Mouse (Mus musculus): ENCODE results near the gene Hopx.
A peak's percentile ranks its signal among the peaks of the same experiment; 100 is the strongest.
"Not testable (repeated sequence)": the region's sequence is repeated elsewhere in the genome, so short reads cannot be mapped to it uniquely, and the experiment has no call there.

Hopx gene

GRCm38 (mm10) chr5:77099997-77100380 is 14.9 kb downstream of the Hopx start:
- DNase-seq (ENCODE audit: low read depth) = no peak

DNA sequence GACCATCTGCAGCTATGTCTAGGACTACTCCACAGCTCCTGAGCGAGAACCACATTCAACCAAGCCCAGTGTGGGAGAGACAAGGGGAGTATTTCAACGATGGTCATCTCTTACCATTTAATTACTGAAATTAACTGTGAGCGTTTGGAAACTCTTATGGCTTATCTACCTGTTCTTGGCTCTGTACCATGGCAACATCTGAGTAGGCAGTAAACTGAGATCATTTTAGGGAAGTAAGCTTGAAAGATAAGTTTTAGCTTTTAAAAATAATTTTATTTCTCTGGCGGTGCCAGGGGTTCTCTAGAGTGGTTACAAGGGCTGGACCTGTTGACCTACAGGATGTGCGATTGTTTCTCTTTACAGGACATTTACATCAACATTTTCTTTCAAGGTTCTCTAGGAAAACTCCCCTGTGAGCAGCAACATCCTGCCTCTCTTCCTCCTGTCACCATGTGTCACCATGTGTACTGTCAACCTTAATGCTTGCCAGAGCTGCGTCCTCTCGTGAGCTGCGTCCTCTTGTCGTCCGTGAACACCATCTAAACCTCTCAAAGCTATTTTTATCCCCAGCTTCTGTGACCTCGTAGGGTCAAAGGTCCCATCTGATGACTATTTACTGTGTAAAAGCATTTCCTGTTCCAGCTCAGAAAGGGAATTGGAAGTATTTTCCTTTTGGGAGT is 15.5 kb downstream of the Hopx start:
- DNase-seq (ENCODE audit: low read depth) = no peak

- DNase-seq (ENCODE audit: low read depth) = no peak
These were observed 16.0 kb downstream of the Hopx start for GRCm38 (mm10) chr5:77098874-77099273.

DNA sequence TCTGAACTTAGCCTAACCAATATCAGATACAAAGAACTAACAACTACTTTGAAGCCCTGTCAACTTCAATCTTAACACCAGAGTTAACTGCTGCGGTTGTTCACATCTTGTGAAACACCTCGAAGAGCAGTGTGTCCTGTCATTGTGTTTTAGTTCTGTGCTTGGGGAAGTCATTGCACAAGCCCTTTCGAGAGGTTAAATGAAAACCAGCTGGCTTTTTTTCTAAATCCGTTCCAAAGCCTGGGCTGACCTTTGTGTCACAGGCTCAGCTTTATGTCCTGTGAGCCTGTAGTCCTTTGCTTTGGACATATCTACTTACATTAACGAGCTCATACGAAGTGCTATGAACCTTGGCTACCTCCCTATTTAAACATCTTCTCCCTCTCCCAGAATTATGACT is 17.2 kb downstream of the Hopx start:
- DNase-seq (ENCODE audit: low read depth) = no peak

- not testable (repeated sequence) for DNase-seq (ENCODE audit: low read depth)
These were observed 18.7 kb downstream of the Hopx start for GRCm38 (mm10) chr5:77096194-77096593.

DNA sequence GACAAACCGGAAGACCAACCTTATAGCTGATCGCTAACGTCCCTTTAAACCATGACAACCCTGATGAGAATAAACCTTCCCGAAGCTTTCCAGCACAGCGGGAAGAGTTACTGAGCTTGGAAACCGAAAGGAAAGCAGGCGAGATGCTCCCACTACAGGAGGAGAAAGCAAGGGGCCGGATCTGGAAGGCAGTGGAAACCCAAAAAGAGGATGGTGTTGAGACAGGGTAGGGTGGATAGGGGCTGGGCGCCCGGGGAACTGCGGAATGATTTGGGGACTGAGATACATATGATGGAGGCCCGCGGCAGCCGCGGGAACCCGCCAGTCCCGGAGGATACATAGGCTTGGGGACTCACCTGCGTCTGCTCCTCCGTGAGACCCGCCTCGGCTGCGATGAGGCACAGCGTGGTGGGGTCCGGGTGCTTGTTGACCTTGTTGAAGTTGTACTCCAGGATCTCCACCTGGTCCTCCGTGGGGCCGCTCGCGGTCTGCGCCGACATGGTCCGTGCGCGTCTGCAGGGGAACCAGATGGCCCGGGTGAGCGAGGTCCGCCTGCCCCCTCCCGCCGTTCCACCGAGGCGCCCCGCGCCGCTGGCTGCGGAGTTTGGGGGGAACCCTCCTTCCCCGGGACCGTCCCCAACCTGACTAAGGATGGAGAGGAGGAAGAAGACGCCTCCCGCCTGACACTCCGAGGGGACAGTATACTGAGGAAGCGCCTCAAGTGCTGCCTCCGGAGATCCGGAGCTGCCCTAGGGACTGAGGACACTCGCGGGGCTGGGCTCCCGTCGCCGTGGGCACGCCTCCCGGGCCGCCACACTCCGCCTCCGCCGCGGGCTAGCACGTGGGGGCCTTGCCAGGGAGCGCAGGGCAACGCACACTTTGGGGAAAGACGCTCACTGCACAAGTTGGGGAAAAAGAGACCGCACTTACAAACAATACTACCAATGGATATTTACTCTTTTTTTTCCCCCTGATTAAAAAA is 20.1 kb downstream of the Hopx start:
- DNase-seq (ENCODE audit: low read depth) = peak; percentile 70

GRCm38 (mm10) chr5:77093961-77094360 is 21.0 kb downstream of the Hopx start:
- peak; percentile 11 for DNase-seq (ENCODE audit: low read depth)

DNA sequence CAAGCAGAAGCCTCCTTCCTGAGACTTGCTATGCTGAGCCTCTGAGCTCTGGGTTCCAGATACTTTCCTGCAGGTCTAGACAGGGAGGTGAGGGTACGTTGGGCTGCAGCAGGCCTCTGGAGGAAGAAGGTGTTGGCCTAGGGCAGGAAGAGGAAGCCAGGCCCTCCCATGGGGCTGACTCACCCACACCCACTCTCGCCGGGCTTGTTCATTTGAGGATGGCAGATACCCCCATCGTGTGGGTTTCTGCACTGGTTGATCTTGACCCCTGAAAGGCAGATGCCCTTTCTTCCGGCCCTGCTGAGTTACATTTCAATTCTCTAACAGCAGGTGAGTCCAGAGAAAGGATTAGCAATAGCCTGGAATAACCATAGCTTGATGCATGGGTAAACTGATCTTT is 22.4 kb downstream of the Hopx start:
- DNase-seq (ENCODE audit: low read depth) = peak; percentile 18

DNA sequence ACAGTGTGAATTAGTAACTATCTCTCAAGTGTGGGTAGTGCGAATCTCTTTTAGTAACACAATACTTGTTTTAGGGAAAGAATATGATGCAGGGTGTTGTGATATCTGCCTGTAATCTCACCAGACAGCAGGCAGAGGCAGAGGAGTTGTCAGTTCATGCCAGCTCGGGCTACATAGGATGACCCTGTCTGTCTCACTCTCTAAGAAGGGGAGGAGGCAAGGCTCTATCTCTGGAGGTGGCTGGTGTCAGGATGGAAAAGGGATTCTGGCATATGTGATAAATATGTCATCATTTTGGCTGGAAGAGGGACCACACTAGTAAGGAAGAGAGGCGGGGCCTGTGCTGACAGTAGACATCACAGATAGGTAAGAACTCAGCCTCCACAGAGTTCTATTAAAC is 23.0 kb downstream of the Hopx start:
- DNase-seq (ENCODE audit: low read depth) = peak; percentile 8

GRCm38 (mm10) chr5:77090521-77091096 is 24.3 kb downstream of the Hopx start:
- DNase-seq (ENCODE audit: low read depth) = no peak

- DNase-seq (ENCODE audit: low read depth) = no peak
These were observed 25.0 kb downstream of the Hopx start for GRCm38 (mm10) chr5:77089901-77090300.

DNA sequence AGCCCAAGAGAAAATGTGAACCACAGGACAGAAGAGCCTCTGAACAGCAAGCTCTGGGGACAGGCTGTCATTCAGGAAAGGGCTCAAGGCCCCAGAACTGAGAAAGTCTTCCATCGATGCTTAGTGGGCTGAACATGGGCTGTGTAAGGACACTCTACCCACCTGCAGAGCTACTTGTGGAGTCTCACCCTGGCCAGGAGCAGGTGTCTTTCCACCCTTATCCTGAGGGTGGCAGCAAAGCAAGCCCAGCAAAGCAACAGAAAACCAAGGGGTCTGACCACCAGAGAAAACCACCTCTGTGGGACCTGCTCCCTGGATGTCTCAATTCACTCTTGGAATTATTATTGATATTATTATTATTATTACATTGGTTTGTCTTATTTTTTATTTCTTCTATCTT is 25.6 kb downstream of the Hopx start:
- DNase-seq (ENCODE audit: low read depth) = peak; percentile 74

GRCm38 (mm10) chr5:77087122-77087521 is 27.8 kb downstream of the Hopx start:
- no peak for DNase-seq (ENCODE audit: low read depth)

DNA sequence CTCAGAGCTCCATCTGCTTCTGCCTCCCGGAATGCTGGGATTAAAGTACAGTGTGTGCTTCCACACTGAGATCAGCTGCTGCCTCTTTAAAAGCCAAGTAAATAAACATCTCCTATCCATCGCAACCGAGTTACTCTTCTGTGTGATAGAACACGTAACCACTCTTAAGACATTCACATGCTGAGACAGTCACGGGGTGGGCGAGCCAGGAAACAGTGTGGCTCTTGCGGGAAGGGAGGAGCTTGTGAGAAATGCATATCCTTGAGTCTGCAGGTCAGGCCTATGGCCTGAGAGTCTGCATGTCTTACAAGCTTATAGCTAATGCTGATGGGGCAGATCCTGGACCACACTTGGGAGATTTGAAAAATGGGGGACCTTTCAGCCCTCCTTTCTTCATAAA is 28.4 kb downstream of the Hopx start:
- no peak for DNase-seq (ENCODE audit: low read depth)

DNA sequence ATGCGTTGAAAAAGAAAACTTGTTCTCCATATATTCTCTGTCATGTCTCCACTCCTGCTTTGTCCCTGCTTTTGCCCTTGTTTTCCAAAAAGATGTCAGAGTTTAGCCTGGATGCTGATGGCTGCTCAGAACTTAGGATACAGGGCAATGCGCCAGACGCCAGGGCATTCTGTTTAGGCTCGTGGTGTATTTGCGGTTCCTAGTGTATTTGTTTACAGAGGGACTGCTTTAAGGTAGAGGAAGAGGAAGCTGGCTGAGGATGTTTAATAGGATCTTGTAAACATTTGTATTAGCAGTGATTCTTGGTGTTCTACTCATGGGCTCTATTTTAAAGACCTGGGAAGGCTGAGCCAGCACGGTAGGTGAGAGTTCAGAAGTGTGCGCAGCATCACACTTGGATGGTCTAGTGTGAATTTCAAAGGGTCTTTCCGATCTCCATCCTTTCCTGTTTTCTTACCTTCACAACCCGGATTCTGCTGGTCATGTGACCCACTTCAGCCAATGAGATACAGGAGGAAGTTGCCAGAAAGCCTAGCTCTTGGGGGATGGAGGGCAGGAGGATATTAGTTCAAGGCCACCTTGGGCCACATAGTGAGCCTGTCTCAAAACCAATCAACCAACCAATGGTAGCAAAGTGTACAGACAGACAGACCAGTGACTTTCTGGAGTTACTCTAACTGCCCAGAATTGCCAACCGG is 29.0 kb downstream of the Hopx start:
- DNase-seq (ENCODE audit: low read depth) = no peak

DNA sequence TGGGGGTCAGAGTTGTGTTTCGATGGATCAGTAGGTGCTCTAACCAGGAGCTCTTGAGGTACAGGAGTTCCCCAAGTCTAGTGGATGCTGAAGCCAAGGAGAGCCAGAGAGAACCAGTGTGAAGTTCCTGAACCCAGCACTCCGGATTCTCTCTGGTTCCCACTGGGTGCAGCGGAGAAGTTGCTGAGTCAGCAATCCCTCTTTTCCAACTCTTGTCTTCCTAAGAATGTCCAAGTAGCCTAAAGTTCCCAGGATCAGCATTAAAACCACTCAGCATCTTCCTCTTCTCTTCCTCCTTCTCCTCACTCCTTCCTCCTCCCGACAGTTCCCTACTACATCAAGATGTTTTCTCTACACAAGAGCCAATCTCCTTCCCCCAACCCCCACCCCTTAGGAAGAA is 30.5 kb downstream of the Hopx start:
- DNase-seq (ENCODE audit: low read depth) = no peak

GRCm38 (mm10) chr5:77082735-77083134 is 32.2 kb downstream of the Hopx start:
- no peak for DNase-seq (ENCODE audit: low read depth)

DNA sequence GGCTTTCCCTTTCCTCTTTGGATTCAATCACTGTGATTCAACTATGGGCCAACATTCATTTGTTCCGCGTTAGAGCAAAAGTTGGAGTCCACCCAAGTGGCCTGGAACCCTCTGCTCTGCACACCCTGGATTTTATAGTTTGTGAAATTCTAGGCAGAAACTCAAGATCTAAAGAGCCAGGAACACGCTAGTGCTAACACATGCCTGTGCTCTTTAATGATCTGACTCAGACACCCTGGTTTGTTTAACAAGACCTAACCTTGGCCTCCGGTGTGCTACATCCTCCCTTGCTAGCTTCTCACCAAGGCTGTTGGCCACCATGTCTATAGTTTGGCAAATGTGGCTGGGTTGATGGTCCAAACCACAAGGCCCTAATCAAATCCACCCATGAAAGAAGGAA is 34.2 kb downstream of the Hopx start:
- DNase-seq (ENCODE audit: low read depth) = no peak

DNA sequence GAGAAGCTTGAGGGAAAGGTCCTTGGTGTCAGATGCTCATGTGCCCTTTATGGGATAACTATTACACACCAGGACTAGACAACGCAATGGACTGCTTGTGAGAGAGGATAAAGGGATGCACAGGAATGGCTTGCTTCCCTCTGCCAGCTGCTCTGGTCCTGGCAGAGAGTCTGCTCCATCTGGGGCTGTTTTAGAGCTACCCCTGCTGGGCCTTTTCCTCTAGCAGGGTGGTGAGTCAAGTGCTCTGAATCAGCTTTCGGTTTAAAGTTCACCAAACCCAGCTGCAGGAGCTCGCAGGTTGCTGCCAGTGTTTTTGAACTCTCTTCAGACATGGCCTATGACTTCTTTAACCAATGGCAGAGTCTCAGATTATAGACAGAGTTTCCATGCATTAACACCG is 39.0 kb downstream of the Hopx start:
- no peak for DNase-seq (ENCODE audit: low read depth)

DNA sequence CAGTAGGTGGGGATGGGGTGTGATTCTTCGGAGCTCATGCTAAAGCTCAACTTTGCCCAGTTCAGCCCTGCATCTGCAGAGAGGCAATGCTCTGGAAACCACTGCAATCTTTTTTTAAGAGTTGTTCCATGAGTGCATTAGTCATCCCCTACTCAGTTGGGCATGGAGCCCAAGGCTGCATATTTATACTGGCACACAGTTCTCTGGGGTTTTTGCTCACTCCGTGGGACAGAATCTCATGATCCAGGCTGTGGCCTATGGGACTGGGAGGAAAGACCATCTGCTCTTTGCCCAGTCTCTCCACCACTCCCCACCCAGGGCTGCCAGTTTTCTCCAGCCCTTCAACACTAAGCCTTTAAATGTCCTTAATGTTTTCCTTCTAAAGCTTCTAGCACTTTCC is 40.0 kb downstream of the Hopx start:
- no peak for DNase-seq (ENCODE audit: low read depth)

DNA sequence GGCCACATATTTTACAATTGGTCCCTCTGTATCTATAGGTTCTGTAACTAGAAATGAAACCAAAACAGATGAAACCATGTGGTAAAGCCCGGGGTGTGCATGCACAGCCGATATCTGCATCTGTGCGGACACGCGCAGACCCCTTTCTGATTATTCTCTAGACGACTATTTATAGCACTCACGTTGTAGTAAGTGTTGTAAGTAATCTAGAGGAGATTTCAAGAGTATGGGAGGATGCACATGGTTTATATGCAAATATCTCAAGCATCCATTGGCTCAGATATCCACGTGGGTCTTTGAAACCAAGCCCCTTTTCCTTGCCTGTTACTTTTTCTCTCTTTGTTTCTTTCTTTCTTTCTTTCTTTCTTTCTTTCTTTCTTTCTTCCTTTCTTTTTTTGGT is 41.1 kb downstream of the Hopx start:
- no peak for DNase-seq (ENCODE audit: low read depth)

DNA sequence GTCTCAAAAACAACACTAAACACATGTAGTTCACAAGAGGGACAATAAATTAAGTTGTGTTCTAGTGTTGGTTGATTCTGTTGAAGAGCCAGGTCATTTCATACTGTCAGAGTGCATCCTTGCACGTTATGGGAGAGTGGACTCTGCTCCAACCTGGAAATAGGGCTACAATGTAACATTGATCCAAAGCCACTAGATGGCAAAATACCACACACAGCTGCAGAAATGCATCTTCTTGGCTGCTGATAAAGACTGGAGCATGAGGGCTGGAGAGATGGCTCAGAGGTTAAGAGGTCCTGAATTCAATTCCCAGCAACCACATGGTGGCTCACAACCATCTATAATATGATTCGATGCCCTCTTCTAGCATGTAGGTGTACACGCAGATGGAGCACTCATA is 43.3 kb downstream of the Hopx start:
- no peak for DNase-seq (ENCODE audit: low read depth)

Measured in naive thymus-derived CD4-positive, alpha-beta T cell, adult 2 months (primary cell).